Mouse (Mus musculus) Muller cell, postnatal 12 days (primary cell): Measurements from ENCODE around the gene Rbm6.

Experiments
- DNase-seq: peaks from one replicate; pipeline ENCODE4 v3.0.0-alpha.2; 2015; ENCODE audit errors: inconsistent ontology term

Rbm6 gene

GRCm38 (mm10) chr9:107750378-107750777, 122.7 kb downstream of the Rbm6 start:
- no peak for DNase-seq

- DNase-seq: no peak
Observed at GRCm38 (mm10) chr9:107748063-107748462, 125.0 kb downstream of the Rbm6 start.

GRCm38 (mm10) chr9:107747310-107747709, 125.7 kb downstream of the Rbm6 start:
- DNase-seq: no peak

GRCm38 (mm10) chr9:107746679-107747078, 126.4 kb downstream of the Rbm6 start:
- no peak for DNase-seq

GRCm38 (mm10) chr9:107744061-107744460, 129.0 kb downstream of the Rbm6 start:
- DNase-seq: no peak

- DNase-seq: peak; percentile 51
Observed at GRCm38 (mm10) chr9:107738841-107739202, 134.2 kb downstream of the Rbm6 start.

GRCm38 (mm10) chr9:107738020-107738840, 134.8 kb downstream of the Rbm6 start:
- peak; percentile 74 for DNase-seq

GRCm38 (mm10) chr9:107736185-107736485, 136.9 kb downstream of the Rbm6 start:
- no peak for DNase-seq

- peak; percentile 49 for DNase-seq
Observed at GRCm38 (mm10) chr9:107735356-107736184, 137.5 kb downstream of the Rbm6 start.

- no peak for DNase-seq
Observed at GRCm38 (mm10) chr9:107734567-107734971, 138.5 kb downstream of the Rbm6 start.

- no peak for DNase-seq
Observed at GRCm38 (mm10) chr9:107729709-107730108, 143.3 kb downstream of the Rbm6 start.

- DNase-seq: no peak
Observed at GRCm38 (mm10) chr9:107728919-107729670, 143.9 kb downstream of the Rbm6 start.

- DNase-seq: no peak
Observed at GRCm38 (mm10) chr9:107727041-107727440, 146.0 kb downstream of the Rbm6 start.

GRCm38 (mm10) chr9:107724796-107725195, 148.2 kb downstream of the Rbm6 start:
- no peak for DNase-seq

- DNase-seq: peak; percentile 72
Observed at GRCm38 (mm10) chr9:107723794-107724531, 149.1 kb downstream of the Rbm6 start.
